Mouse (Mus musculus) embryonic fibroblast, embryonic 13.5 days (primary cell): Measurements from ENCODE around the gene Gstp2.
"Not testable (repeated sequence)": the region's sequence is repeated elsewhere in the genome, so short reads cannot be mapped to it uniquely, and the experiment has no call there.

Experiments used
- CTCF ChIP-seq: IDR thresholded peaks from 2 replicates; pipeline ENCODE4 v1.5.1; 2011; ENCODE audit warnings: mild to moderate bottlenecking, control low read depth, low read length, moderate library complexity, borderline replicate concordance; ENCODE audit not compliant: insufficient read depth
- POLR2A ChIP-seq: IDR thresholded peaks from 2 replicates; pipeline ENCODE4 v1.6.1; 2011; ENCODE audit warnings: low read depth, mild to moderate bottlenecking, control low read depth, low read length, moderate library complexity

DNA sequence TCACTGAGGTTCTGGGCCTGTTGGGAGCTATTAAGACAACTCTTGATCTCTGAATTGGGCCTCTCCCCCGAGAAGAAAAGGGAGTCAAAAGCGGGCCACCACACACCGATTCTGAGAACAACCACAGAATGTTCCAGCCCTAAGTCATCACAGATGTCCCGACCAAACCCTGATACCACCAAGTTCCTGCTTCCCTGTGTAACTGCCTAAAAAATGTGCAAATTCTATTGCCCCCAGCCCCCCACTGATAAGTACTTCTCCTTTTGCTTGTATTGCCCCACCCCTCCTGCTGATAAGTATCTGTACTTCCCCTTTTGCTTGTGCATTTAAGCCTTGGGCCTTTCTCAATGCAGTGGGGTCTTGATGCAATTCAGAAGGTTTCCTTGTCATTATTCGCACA is 1.7 kb downstream of the Gstp2 start:
- TF ChIP-seq CTCF, POLR2A: not testable (repeated sequence)
